Comparison of ENCODE assay signal across 26 mouse cellular contexts in the genomic region with DNA sequence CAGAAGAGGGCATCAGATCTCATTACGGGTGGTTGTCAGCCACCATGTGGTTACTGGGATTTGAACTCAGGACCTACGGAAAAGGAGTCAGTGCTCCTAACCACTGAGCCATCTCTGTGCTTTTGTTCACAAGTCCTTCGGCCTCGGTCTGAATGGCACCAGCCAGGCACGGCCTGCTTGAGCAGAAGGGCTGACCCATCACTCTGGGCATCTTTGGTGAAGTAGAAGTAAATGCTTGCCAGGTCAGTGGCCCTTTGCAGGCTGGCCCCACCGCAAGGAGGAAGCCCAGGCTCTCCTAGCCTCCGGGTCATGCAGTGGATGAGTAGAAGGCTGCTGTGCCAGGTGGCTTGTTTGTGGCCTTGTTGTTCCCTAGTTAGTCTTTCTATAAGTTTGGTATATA. TPM values are rescaled to one million over a fixed set of nuclear protein-coding genes. Genes with fewer than 3 reads are reported as not detected.
DNase-seq lines count a peak whose midpoint lies in the region; ATAC-seq and TF ChIP-seq lines count a peak whose summit lies in the region.
"Had no signal": no experiment of that assay in that cellular context is flagged by ENCODE, and none has a peak within 500 bp of the region (broad histone marks: within the 10 kb centered on the region; RNA-seq: fewer than 3 reads in every experiment).

No protein-coding gene starts in this region.

- intact Hi-C loops in gastrocnemius, adult 2 months (cut with DNase I) = loop anchor here (10.0 kb wide), 1 partner anchor 799 kb away; no protein-coding TSS in a partner anchor

- no peak for DNase-seq in gastrocnemius, adult 2 months
- no peak for DNase-seq in gastrocnemius, postnatal 10 days
- DNase-seq in liver, embryonic 13.5 days = no peak
- DNase-seq in liver, postnatal 0 days = no peak
- peak; percentile 19 for DNase-seq in induced T-regulatory cell, adult 2 months (ENCODE audit: low read depth)
- peak; percentile 37 for DNase-seq in thymus, postnatal 25 days
- no peak for DNase-seq in frontal cortex, adult 2 months (ENCODE audit: extremely low spot score in 1 of 2, low spot score in 1 of 2)
- DNase-seq: adrenal gland, postnatal 25 days; cerebellum, adult 18-20 months; cerebellum, postnatal 10 days; forebrain, postnatal 0 days; retina, postnatal 1 day; right cerebral cortex, postnatal 25 days had no signal

- H3K4me2 ChIP-seq in liver, embryonic 13.5 days = no peak overlapping the region
- no peak overlapping the region for H3K4me2 ChIP-seq in liver, postnatal 0 days (ENCODE audit: low read depth, low read length)
- H3K4me2 ChIP-seq: embryonic facial prominence, embryonic 15.5 days; forebrain, embryonic 12.5 days; heart, embryonic 11.5 days; limb, embryonic 13.5 days; midbrain, embryonic 12.5 days had no signal

- H3K27ac ChIP-seq in gastrocnemius, adult 2 months = peak overlapping the region; percentile 35; the same call in 1 of the 2 replicates
- peak overlapping the region; percentile 15; the same call in 1 of the 2 replicates for H3K27ac ChIP-seq in liver, embryonic 13.5 days
- no peak overlapping the region for H3K27ac ChIP-seq in liver, postnatal 0 days (ENCODE audit: low read depth)
- H3K27ac ChIP-seq: embryonic facial prominence, embryonic 10.5 days; embryonic facial prominence, embryonic 15.5 days; hindbrain, embryonic 10.5 days; kidney, postnatal 0 days; midbrain, embryonic 12.5 days; stomach, postnatal 0 days had no signal

- no peak for TF ChIP-seq EP300 in liver, postnatal 0 days (IDR thresholded peaks at IDR 0.05; ENCODE audit: low read depth)

- H3K4me3 ChIP-seq in gastrocnemius, adult 2 months = no peak overlapping the region
- H3K4me3 ChIP-seq in liver, embryonic 13.5 days (replicated peaks) = no peak overlapping the region
- H3K4me3 ChIP-seq in liver, postnatal 0 days (ENCODE audit: low read depth, low read length) = no peak overlapping the region
- H3K4me3 ChIP-seq: embryonic facial prominence, embryonic 10.5 days; embryonic facial prominence, embryonic 15.5 days; forebrain, embryonic 12.5 days; hindbrain, embryonic 10.5 days; limb, embryonic 13.5 days; midbrain, embryonic 12.5 days; myocyte had no signal

- no peak overlapping the region for H3K9ac ChIP-seq in liver, embryonic 13.5 days
- H3K9ac ChIP-seq in liver, postnatal 0 days (replicated peaks) = no peak overlapping the region
- H3K9ac ChIP-seq: embryonic facial prominence, embryonic 15.5 days; forebrain, embryonic 12.5 days; forebrain, postnatal 0 days; limb, embryonic 13.5 days; midbrain, embryonic 12.5 days had no signal

- H3K36me3 ChIP-seq in liver, embryonic 13.5 days = no peaks in the 10 kb centered on the region
- no peaks in the 10 kb centered on the region for H3K36me3 ChIP-seq in liver, postnatal 0 days (replicated peaks; ENCODE audit: insufficient read depth, low read length)
- H3K36me3 ChIP-seq: embryonic facial prominence, embryonic 15.5 days; limb, embryonic 13.5 days; midbrain, embryonic 12.5 days had no signal

- H3K27me3 ChIP-seq in liver, embryonic 13.5 days = no peaks in the 10 kb centered on the region
- no peaks in the 10 kb centered on the region for H3K27me3 ChIP-seq in liver, postnatal 0 days (ENCODE audit: insufficient read depth, low read length)
- H3K27me3 ChIP-seq: embryonic facial prominence, embryonic 15.5 days; forebrain, embryonic 12.5 days; limb, embryonic 13.5 days; midbrain, embryonic 12.5 days had no signal

- no peak for TF ChIP-seq CTCF in gastrocnemius, adult 2 months (IDR thresholded peaks at IDR 0.05)
- no peak for TF ChIP-seq CTCF in liver, postnatal 0 days (IDR thresholded peaks at IDR 0.05; ENCODE audit: low read depth)

- no peaks in the 10 kb centered on the region for H3K9me3 ChIP-seq in liver, embryonic 13.5 days (replicated peaks)
- no peaks in the 10 kb centered on the region for H3K9me3 ChIP-seq in liver, postnatal 0 days (ENCODE audit: low read length)
- H3K9me3 ChIP-seq: embryonic facial prominence, embryonic 10.5 days; embryonic facial prominence, embryonic 15.5 days; forebrain, embryonic 12.5 days; hindbrain, embryonic 10.5 days; limb, embryonic 13.5 days; megakaryocyte, embryonic 14.5 days; midbrain, embryonic 12.5 days had no signal

- no peak for ATAC-seq in liver, embryonic 13.5 days (ENCODE audit: low read depth)
- no peak for ATAC-seq in liver, postnatal 0 days
- ATAC-seq: forebrain, postnatal 0 days; hindbrain, embryonic 16.5 days; intestine, embryonic 16.5 days had no signal

- 85% methylated on average over 7 of the region's 7 CpGs for WGBS in liver, embryonic 13.5 days (ENCODE audit: insufficient replicate concordance)
- WGBS in liver, postnatal 0 days (ENCODE audit: insufficient replicate concordance) = 90% methylated on average over 7 of the region's 7 CpGs

- H3K4me1 ChIP-seq in liver, embryonic 13.5 days (replicated peaks) = peaks cover 62% of the 10 kb centered on the region
- H3K4me1 ChIP-seq in liver, postnatal 0 days (ENCODE audit: insufficient read depth) = peaks cover 25% of the 10 kb centered on the region
- H3K4me1 ChIP-seq: embryonic facial prominence, embryonic 15.5 days; forebrain, embryonic 12.5 days; hindbrain, embryonic 10.5 days; limb, embryonic 13.5 days; midbrain, embryonic 12.5 days had no signal

RNA-seq across cellular contexts. Expression of gene Ttll12, which starts 8.5 kb away (rescaled TPM):
- 1 to 10 TPM; 3.4 to 4.9 TPM for total RNA-seq in gastrocnemius, adult 2 months (2021)
- 10 to 100 TPM in 1 of 2 experiments, 1 to 10 TPM in 1; 9.4 to 13.0 TPM for total RNA-seq in gastrocnemius, postnatal 10 days (2021)
- 47.2 and 53.2 TPM in 2 replicates for polyA plus RNA-seq in liver, embryonic 13.5 days (2015; fragmentation: Nextera tagmentation; extraction: Ambion mirVana)
- 10.9 and 12.9 TPM in 2 replicates for polyA plus RNA-seq in liver, postnatal 0 days (2015; fragmentation: Nextera tagmentation; extraction: Ambion mirVana)
- polyA plus RNA-seq in frontal cortex, adult 2 months (2012; rRNA removed) = 13.9 and 14.7 TPM in 2 replicates

RNA-seq across cellular contexts. Expression of gene Mcat, which starts 39.8 kb away (rescaled TPM):
- 10 to 100 TPM; 18.6 to 23.8 TPM for total RNA-seq in gastrocnemius, adult 2 months (2021)
- 10 to 100 TPM; 22.7 to 29.3 TPM for total RNA-seq in gastrocnemius, postnatal 10 days (2021)
- 18.1 and 21.0 TPM in 2 replicates for polyA plus RNA-seq in liver, embryonic 13.5 days (2015; fragmentation: Nextera tagmentation; extraction: Ambion mirVana)
- polyA plus RNA-seq in liver, postnatal 0 days (2015; fragmentation: Nextera tagmentation; extraction: Ambion mirVana) = 20.0 and 20.5 TPM in 2 replicates
- 23.9 and 29.6 TPM in 2 replicates for polyA plus RNA-seq in frontal cortex, adult 2 months (2012; rRNA removed)

RNA-seq across cellular contexts. Expression of gene Tspo, which starts 40.0 kb away (rescaled TPM):
- 10 to 100 TPM; 22.2 to 22.7 TPM for total RNA-seq in gastrocnemius, adult 2 months (2021)
- total RNA-seq in gastrocnemius, postnatal 10 days (2021) = 10 to 100 TPM; 30.3 to 33.8 TPM
- polyA plus RNA-seq in liver, embryonic 13.5 days (2015; fragmentation: Nextera tagmentation; extraction: Ambion mirVana) = 186 and 227 TPM in 2 replicates
- polyA plus RNA-seq in liver, postnatal 0 days (2015; fragmentation: Nextera tagmentation; extraction: Ambion mirVana) = 168 and 183 TPM in 2 replicates
- 10.9 and 11.3 TPM in 2 replicates for polyA plus RNA-seq in frontal cortex, adult 2 months (2012; rRNA removed)

Comparison
In these comparisons a context has a peak if more than half of its experiments do, and no peak if none do; other contexts are left out.
1. DNase-seq: peak in induced T-regulatory cell, adult 2 months (single experiment) and thymus, postnatal 25 days (single experiment); none in gastrocnemius, adult 2 months (single experiment), gastrocnemius, postnatal 10 days (single experiment), liver, embryonic 13.5 days (single experiment), liver, postnatal 0 days (single experiment) and frontal cortex, adult 2 months (0 of 2).
2. RNA of gene Tspo, which starts 40.0 kb away (polyA plus RNA-seq): 186 to 227 TPM in liver, embryonic 13.5 days and 168 to 183 TPM in liver, postnatal 0 days; 10.9 to 11.3 TPM in frontal cortex, adult 2 months; every median in the first group is over 10 times any median in the second.